Mouse (Mus musculus): ENCODE measurements at regions not wholly inside any gene's neighbourhood (a gene's known extent, or its start where the extent isn't known, plus 50 kb on each side); places are given as distances from the start of the nearest gene placed in this dataset.

DNA sequence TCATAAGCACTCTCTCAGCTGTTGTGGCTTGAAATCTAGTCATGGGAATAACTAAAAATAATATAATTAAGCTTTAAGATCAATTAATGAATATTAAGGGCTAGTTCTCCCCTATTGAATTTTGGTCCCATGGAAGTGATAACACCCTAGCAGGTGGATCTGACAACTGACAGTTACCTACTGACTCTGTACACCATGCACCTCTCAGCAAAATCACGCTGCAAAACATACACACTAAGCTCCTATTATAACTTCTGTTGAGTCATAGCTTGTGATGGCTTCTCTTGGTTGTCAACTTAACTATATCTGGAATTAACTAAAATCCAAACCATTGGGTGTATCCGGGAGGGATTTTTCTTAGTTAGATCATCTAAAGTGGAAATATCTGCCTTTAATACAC is 817.9 kb upstream of the Chrm3 start:
- no peak for TF ChIP-seq RAD21 (IDR thresholded peaks at IDR 0.05; ENCODE audit: low read depth, low read length)
- no peak for TF ChIP-seq CTCF (IDR thresholded peaks at IDR 0.05 in 2 of 3, conservative IDR thresholded peaks at IDR 0.05 in 1 of 3; ENCODE audit: control insufficient read depth in 1 of 3, insufficient read depth in 1 of 3, low read depth in 2 of 3, low read length in 3 of 3, poor library complexity in 1 of 3, severe bottlenecking in 1 of 3)
- TF ChIP-seq USF1 (IDR thresholded peaks at IDR 0.05; ENCODE audit: low read depth, low read length), result no peak
